Mouse (Mus musculus) bone marrow, adult 2 months (tissue): Measurements from ENCODE around the gene G0s2. TPM values are rescaled to one million over a fixed set of nuclear protein-coding genes. Genes with fewer than 3 reads are reported as not detected.

Experiments
- H3K27ac ChIP-seq: fragments of 200-500 bp; 2 replicates; pipeline ENCODE4 v1.5.1; 2012; ENCODE audit warnings: low read depth, mild to moderate bottlenecking, control low read depth, inconsistent platforms, low read length; ENCODE audit not compliant: control insufficient read depth, poor library complexity, insufficient read depth
- H3K4me1 ChIP-seq: fragments of 200-500 bp; 2 replicates; pipeline ENCODE4 v1.6.1; 2011; ENCODE audit warnings: low read length; ENCODE audit not compliant: control insufficient read depth, insufficient read depth
- H3K4me3 ChIP-seq: fragments of 200-500 bp; replicated peaks from 2 replicates; pipeline ENCODE3; 2011; ENCODE audit warnings: mild to moderate bottlenecking, low read depth, low read length, control low read depth; ENCODE audit not compliant: control insufficient read depth
- CTCF ChIP-seq: fragments of 200-500 bp; IDR thresholded peaks from 2 replicates; pipeline ENCODE4 v1.5.1; 2011; ENCODE audit warnings: low read length, control low read depth; ENCODE audit not compliant: control insufficient read depth, insufficient read depth
- POLR2A ChIP-seq: fragments of 200-500 bp; IDR thresholded peaks from 2 replicates; pipeline ENCODE4 v1.6.1; 2011; ENCODE audit warnings: low read depth, mild to moderate bottlenecking, control low read depth, low read length, borderline replicate concordance; ENCODE audit not compliant: control insufficient read depth
- WGBS: fragments of 180-500 bp; shearing (Covaris S2); methylation state at CpG from one replicate; pipeline ENCODE4 v1.1.7; 2018; 5-methylcytosine and 5-hydroxymethylcytosine counted together
- polyA plus RNA-seq: library from polyadenylated mRNA; stranded (reverse); fragments of >200 nt; gene quantifications from 2 replicates; pipeline ENCODE4 v1.2.4, GENCODE M21; 2011; ENCODE audit warnings: low replicate concordance; ENCODE audit not compliant: missing spikeins, insufficient read depth, insufficient read length

The G0s2 gene
- polyA plus RNA-seq, 1 experiment, result 23.6 TPM

GRCm38 (mm10) chr1:193252616-193253015 lies 20.4 kb downstream of the G0s2 start:
- no peak for TF ChIP-seq POLR2A
- no peak for TF ChIP-seq CTCF
- no peak overlapping the region for H3K4me3 ChIP-seq
- no peak overlapping the region for H3K27ac ChIP-seq
- no peaks in the 10 kb centered on the region; the same call in 1 of the 2 replicates for H3K4me1 ChIP-seq
- 50% methylated on average over 5 of the region's 5 CpGs for WGBS

DNA sequence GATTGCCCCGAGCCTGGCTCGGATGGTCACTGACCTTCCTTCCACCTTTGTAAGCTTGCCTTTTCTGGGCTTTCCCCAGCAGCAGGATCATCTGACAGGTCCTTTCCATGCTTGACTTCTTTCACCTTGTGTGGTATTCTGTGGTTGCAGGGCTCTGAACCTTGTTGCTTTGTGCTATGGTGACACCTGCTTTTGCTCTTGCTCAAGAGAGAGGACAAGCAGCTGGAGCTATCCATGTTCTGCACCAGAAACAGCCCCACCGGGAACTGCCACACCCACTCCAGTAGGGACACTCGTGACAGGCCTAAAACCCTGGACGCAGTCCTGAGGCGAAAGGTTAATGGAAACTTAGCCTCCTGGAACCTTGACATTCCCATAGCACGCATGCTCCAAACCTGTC lies 21.6 kb downstream of the G0s2 start:
- TF ChIP-seq POLR2A (no peak), CTCF (no peak)

GRCm38 (mm10) chr1:193250026-193250425 lies 23.0 kb downstream of the G0s2 start:
- TF ChIP-seq POLR2A (no peak), CTCF (no peak)
- 63% methylated on average over 2 of the region's 2 CpGs for WGBS
- no peaks in the 10 kb centered on the region; the same call in 1 of the 2 replicates for H3K4me1 ChIP-seq
- H3K4me3 ChIP-seq, result no peak overlapping the region
- no peak overlapping the region for H3K27ac ChIP-seq

More for the DNA sequence above, 21.6 kb downstream of the G0s2 start:
- 70% methylated on average over 7 of the region's 7 CpGs for WGBS
- H3K4me1 ChIP-seq, result no peaks in the 10 kb centered on the region; the same call in 1 of the 2 replicates
- H3K4me3 ChIP-seq, result no peak overlapping the region
- no peak overlapping the region for H3K27ac ChIP-seq

DNA sequence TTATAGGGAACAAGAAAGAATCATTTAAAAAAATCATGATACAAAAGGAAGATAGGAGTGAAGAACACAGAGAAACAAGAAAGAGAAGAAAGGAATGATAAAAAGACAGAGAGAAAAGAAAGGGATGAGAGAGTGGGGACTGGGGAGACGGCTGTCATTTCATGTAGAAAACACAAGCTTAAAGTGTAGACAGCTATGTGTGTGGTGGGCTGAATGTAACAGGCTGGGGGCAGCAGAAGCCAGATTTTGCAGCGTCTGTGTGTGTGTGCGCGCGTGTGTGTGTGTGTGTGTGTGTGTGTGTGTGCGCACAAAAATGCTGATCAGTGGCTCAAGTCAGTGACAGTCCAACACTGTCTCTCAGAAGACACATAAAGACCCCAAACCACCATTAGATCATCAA lies 28.8 kb downstream of the G0s2 start:
- Histone ChIP-seq H3K4me1 (peaks cover 4% of the 10 kb centered on the region), H3K27ac (no peak overlapping the region), H3K4me3 (no peak overlapping the region)
- TF ChIP-seq POLR2A (no peak), CTCF (no peak)
- WGBS, result 80% methylated on average over 6 of the region's 6 CpGs

DNA sequence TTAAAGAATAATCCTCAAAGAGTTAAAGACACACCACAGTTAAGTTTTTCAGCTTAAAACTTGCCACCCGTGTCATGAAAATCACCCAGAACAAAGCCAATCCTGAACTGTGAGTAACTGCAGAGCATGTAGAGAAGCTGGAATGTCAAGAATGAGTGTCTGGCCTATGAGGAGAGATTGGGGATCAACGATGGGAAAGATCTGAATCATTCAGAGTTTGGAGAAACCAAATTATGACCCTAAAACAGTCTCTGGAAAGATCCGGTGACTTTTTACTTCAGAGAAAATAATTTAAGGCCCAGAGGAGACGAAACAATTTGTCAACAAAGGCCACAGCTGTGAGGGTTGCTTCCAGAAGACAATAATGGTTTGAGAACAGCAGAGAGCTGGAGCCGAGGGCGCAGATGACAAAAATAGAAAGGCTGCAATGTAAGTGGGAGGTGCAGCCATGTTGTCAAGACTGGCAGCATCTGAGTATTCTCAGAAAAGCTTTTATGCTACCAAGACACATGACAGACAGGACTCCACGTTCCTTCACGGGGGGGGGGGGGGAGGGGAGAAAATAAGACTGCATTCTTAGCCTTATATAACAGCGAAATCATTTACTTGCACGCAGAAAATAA lies 29.3 kb downstream of the G0s2 start:
- H3K4me3 ChIP-seq, result no peak overlapping the region
- peaks cover 4% of the 10 kb centered on the region for H3K4me1 ChIP-seq
- no peak overlapping the region for H3K27ac ChIP-seq
- no peak for TF ChIP-seq CTCF
- TF ChIP-seq POLR2A, result no peak
- 72% methylated on average over 10 of the region's 10 CpGs for WGBS

DNA sequence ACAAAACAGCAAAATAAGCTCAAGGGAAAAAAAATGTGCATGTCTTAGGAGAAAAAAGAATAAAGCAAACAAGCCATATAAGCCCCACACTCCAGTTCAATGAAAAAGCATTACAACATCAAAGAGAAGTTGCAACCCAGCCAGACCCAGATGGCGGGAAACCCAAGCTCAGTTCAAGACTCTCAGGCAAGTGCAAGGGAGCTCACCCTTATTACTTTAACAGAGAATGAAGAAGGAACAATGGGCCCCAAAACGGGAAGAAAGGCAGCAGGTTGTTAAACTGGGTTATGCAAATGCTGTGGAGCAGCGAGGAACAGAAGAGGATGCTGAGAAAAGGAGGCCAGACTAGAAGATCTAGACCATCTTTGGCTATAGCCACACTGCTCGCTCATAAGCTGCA lies 30.2 kb downstream of the G0s2 start:
- 8% methylated on average over 4 of the region's 4 CpGs for WGBS
- TF ChIP-seq CTCF (no peak), POLR2A (no peak)
- peak overlapping the region; percentile 69 for H3K27ac ChIP-seq
- no peak overlapping the region for H3K4me3 ChIP-seq
- H3K4me1 ChIP-seq, result peaks cover 4% of the 10 kb centered on the region

DNA sequence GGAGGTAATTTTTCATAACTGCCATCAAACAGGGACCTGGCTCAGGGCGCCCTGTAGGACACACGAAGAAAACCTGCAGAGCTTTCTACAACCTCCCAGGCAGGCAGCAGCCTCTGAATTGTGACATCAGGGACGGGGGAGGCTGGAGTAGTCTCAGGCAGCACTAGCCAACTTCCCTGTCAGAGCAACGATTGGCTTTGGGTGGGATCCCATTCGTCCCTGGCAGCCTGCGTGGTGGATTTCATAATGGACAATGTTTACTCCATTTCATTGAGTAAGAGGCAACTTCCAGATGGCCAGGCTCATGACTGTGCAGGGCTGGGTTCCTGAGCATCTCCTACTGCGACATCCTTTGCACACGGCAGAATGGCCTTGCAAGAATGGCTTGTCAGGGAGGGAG lies 30.8 kb downstream of the G0s2 start:
- Histone ChIP-seq H3K4me3 (no peak overlapping the region), H3K27ac (no peak overlapping the region; the same call in 1 of the 2 replicates), H3K4me1 (peaks cover 4% of the 10 kb centered on the region)
- no peak for TF ChIP-seq POLR2A
- no peak for TF ChIP-seq CTCF
- 32% methylated on average over 8 of the region's 8 CpGs for WGBS

- Histone ChIP-seq H3K4me1 (peaks cover 4% of the 10 kb centered on the region), H3K27ac (no peak overlapping the region), H3K4me3 (no peak overlapping the region)
- TF ChIP-seq CTCF (no peak), POLR2A (no peak)
- WGBS, result 74% methylated on average over 4 of the region's 4 CpGs
These were observed 31.6 kb downstream of the G0s2 start for GRCm38 (mm10) chr1:193241436-193241835.

- WGBS, result 79% methylated on average over 4 of the region's 4 CpGs
- Histone ChIP-seq H3K27ac (no peak overlapping the region), H3K4me1 (peaks cover 4% of the 10 kb centered on the region), H3K4me3 (no peak overlapping the region)
- no peak for TF ChIP-seq POLR2A
- TF ChIP-seq CTCF, result no peak
These were observed 34.6 kb downstream of the G0s2 start for GRCm38 (mm10) chr1:193238426-193238825.
